Mouse (Mus musculus) hindbrain, embryonic 15.5 days (tissue): ENCODE data around the gene Rabgap1l. TPM values are rescaled to one million over a fixed set of nuclear protein-coding genes. Genes with fewer than 3 reads are reported as not detected.
"Not testable (repeated sequence)": the region's sequence is repeated elsewhere in the genome, so short reads cannot be mapped to it uniquely, and the experiment has no call there.

Experiments used
- ATAC-seq: fragments of 200-750 bp; cut with Nextera tagmentation; 2 replicates; pipeline ENCODE4 v1.8.0; 2017; ENCODE audit warnings: low read depth, moderate number of reproducible peaks, moderate TSS enrichment; ENCODE audit not compliant: low FRiP score
- H3K27ac ChIP-seq: fragments of 300-500 bp; sonication (generic); replicated peaks from 2 replicates; pipeline ENCODE4 v1.5.1; 2015; ENCODE audit warnings: mild to moderate bottlenecking, inconsistent platforms
- H3K27me3 ChIP-seq: fragments of 300-500 bp; sonication (generic); 2 replicates; pipeline ENCODE4 v1.6.1; 2015; ENCODE audit warnings: control low read depth, inconsistent platforms
- H3K36me3 ChIP-seq: fragments of 300-500 bp; sonication (generic); 2 replicates; pipeline ENCODE4 v1.6.1; 2015; ENCODE audit warnings: control low read depth, inconsistent platforms
- H3K4me1 ChIP-seq: fragments of 300-500 bp; sonication (generic); replicated peaks from 2 replicates; pipeline ENCODE4 v1.6.1; 2015; ENCODE audit warnings: control low read depth, inconsistent platforms
- H3K4me2 ChIP-seq: fragments of 300-500 bp; sonication (generic); 2 replicates; pipeline ENCODE4 v1.6.1; 2015; ENCODE audit warnings: moderate library complexity, mild to moderate bottlenecking, inconsistent platforms
- H3K4me3 ChIP-seq: fragments of 300-500 bp; sonication (generic); 2 replicates; pipeline ENCODE4 v1.5.1; 2015; ENCODE audit warnings: mild to moderate bottlenecking, inconsistent platforms
- H3K9ac ChIP-seq: fragments of 300-500 bp; sonication (generic); 2 replicates; pipeline ENCODE4 v1.6.1; 2015; ENCODE audit warnings: inconsistent platforms
- H3K9me3 ChIP-seq: fragments of 300-500 bp; sonication (generic); 2 replicates; pipeline ENCODE4 v1.6.1; 2016; ENCODE audit warnings: control low read depth, inconsistent platforms
- WGBS: fragments of 180-500 bp; shearing (Covaris S2); methylation state at CpG from one replicate; pipeline ENCODE4 v1.1.7; 2015; 5-methylcytosine and 5-hydroxymethylcytosine counted together
- polyA plus RNA-seq: library from polyadenylated mRNA; unstranded; fragments of >200 nt; fragmentation: Nextera tagmentation; extraction: Ambion mirVana; gene quantifications from 2 replicates; pipeline ENCODE4 v1.2.1, GENCODE M21; 2015

Gene Rabgap1l
- polyA plus RNA-seq, 1 experiment from 2014 or later: 28.3 TPM

- ATAC-seq: no peak
- no peak overlapping the region for H3K9ac ChIP-seq
- H3K9me3 ChIP-seq: no peaks in the 10 kb centered on the region
- no peak overlapping the region for H3K4me3 ChIP-seq
- H3K4me1 ChIP-seq: no peaks in the 10 kb centered on the region
- H3K4me2 ChIP-seq: no peak overlapping the region
- H3K27ac ChIP-seq: no peak overlapping the region
- WGBS: 85% methylated on average over 5 of the region's 5 CpGs
- no peaks in the 10 kb centered on the region for H3K36me3 ChIP-seq
- H3K27me3 ChIP-seq: no peaks in the 10 kb centered on the region
Measured at GRCm38 (mm10) chr1:160441161-160441560, 351.9 kb downstream of the Rabgap1l start.

GRCm38 (mm10) chr1:160438820-160439219 lies 354.2 kb downstream of the Rabgap1l start:
- no peaks in the 10 kb centered on the region for H3K4me1 ChIP-seq
- no peak overlapping the region for H3K9ac ChIP-seq
- no peaks in the 10 kb centered on the region for H3K27me3 ChIP-seq
- H3K4me3 ChIP-seq: no peak overlapping the region
- ATAC-seq: peak; percentile 45; the same call in 1 of the 2 replicates
- no peak overlapping the region for H3K4me2 ChIP-seq
- H3K36me3 ChIP-seq: no peaks in the 10 kb centered on the region
- H3K9me3 ChIP-seq: no peaks in the 10 kb centered on the region
- 59% methylated on average over 4 of the region's 4 CpGs for WGBS
- H3K27ac ChIP-seq: no peak overlapping the region

- H3K4me2 ChIP-seq: no peak overlapping the region
- WGBS: 68% methylated on average over 5 of the region's 5 CpGs
- H3K4me1 ChIP-seq: no peaks in the 10 kb centered on the region
- no peaks in the 10 kb centered on the region for H3K36me3 ChIP-seq
- no peak for ATAC-seq
- no peak overlapping the region for H3K9ac ChIP-seq
- no peak overlapping the region for H3K4me3 ChIP-seq
- H3K9me3 ChIP-seq: no peaks in the 10 kb centered on the region
- no peaks in the 10 kb centered on the region for H3K27me3 ChIP-seq
- no peak overlapping the region for H3K27ac ChIP-seq
Measured at GRCm38 (mm10) chr1:160417196-160417854, 375.7 kb downstream of the Rabgap1l start.

GRCm38 (mm10) chr1:160410822-160411221 lies 382.2 kb downstream of the Rabgap1l start:
- Histone ChIP-seq H3K4me1 (no peaks in the 10 kb centered on the region), H3K9me3 (no peaks in the 10 kb centered on the region)
- ATAC-seq: no peak

GRCm38 (mm10) chr1:160409689-160410088 lies 383.3 kb downstream of the Rabgap1l start:
- not testable (repeated sequence) for H3K27me3 ChIP-seq, H3K9ac ChIP-seq, H3K27ac ChIP-seq, H3K4me1 ChIP-seq, H3K9me3 ChIP-seq, H3K4me3 ChIP-seq, ATAC-seq, H3K36me3 ChIP-seq, H3K4me2 ChIP-seq
- 95% methylated on average over 4 of the region's 4 CpGs for WGBS

More at GRCm38 (mm10) chr1:160410822-160411221, 382.2 kb downstream of the Rabgap1l start:
- Histone ChIP-seq H3K36me3 (no peaks in the 10 kb centered on the region), H3K4me3 (no peak overlapping the region), H3K27ac (no peak overlapping the region), H3K27me3 (no peaks in the 10 kb centered on the region), H3K4me2 (no peak overlapping the region), H3K9ac (no peak overlapping the region)
- WGBS: 45% methylated on average over 5 of the region's 5 CpGs

GRCm38 (mm10) chr1:160409123-160409522 lies 383.9 kb downstream of the Rabgap1l start:
- H3K9ac ChIP-seq: no peak overlapping the region
- no peak overlapping the region for H3K4me3 ChIP-seq
- no peak overlapping the region for H3K27ac ChIP-seq
- 91% methylated on average over 1 of the region's 1 CpGs for WGBS
- H3K36me3 ChIP-seq: no peaks in the 10 kb centered on the region
- no peaks in the 10 kb centered on the region for H3K27me3 ChIP-seq
- no peaks in the 10 kb centered on the region for H3K9me3 ChIP-seq
- ATAC-seq: no peak
- no peak overlapping the region for H3K4me2 ChIP-seq
- no peaks in the 10 kb centered on the region for H3K4me1 ChIP-seq

GRCm38 (mm10) chr1:160408302-160408897 lies 384.6 kb downstream of the Rabgap1l start:
- Histone ChIP-seq H3K9me3 (no peaks in the 10 kb centered on the region), H3K27ac (no peak overlapping the region), H3K9ac (no peak overlapping the region), H3K4me1 (no peaks in the 10 kb centered on the region), H3K4me2 (no peak overlapping the region), H3K36me3 (no peaks in the 10 kb centered on the region), H3K4me3 (no peak overlapping the region), H3K27me3 (no peaks in the 10 kb centered on the region)
- ATAC-seq: no peak
- WGBS: 85% methylated on average over 4 of the region's 4 CpGs

GRCm38 (mm10) chr1:160399428-160399827 lies 393.6 kb downstream of the Rabgap1l start:
- Histone ChIP-seq H3K36me3 (no peaks in the 10 kb centered on the region), H3K9ac (no peak overlapping the region), H3K4me2 (no peak overlapping the region), H3K4me3 (no peak overlapping the region), H3K9me3 (no peaks in the 10 kb centered on the region), H3K27me3 (no peaks in the 10 kb centered on the region), H3K4me1 (no peaks in the 10 kb centered on the region), H3K27ac (no peak overlapping the region)
- no peak for ATAC-seq

GRCm38 (mm10) chr1:160397037-160397436 lies 396.0 kb downstream of the Rabgap1l start:
- H3K27me3 ChIP-seq: no peaks in the 10 kb centered on the region
- 85% methylated on average over 2 of the region's 2 CpGs for WGBS
- H3K4me3 ChIP-seq: no peak overlapping the region
- H3K9me3 ChIP-seq: no peaks in the 10 kb centered on the region
- H3K4me2 ChIP-seq: no peak overlapping the region
- H3K36me3 ChIP-seq: no peaks in the 10 kb centered on the region
- no peaks in the 10 kb centered on the region for H3K4me1 ChIP-seq
- no peak for ATAC-seq
- no peak overlapping the region for H3K27ac ChIP-seq
- no peak overlapping the region for H3K9ac ChIP-seq

GRCm38 (mm10) chr1:160387446-160387845 lies 405.6 kb downstream of the Rabgap1l start:
- H3K4me3 ChIP-seq: no peak overlapping the region
- WGBS: 65% methylated on average over 2 of the region's 2 CpGs
- no peak overlapping the region for H3K9ac ChIP-seq
- H3K4me2 ChIP-seq: no peak overlapping the region
- no peaks in the 10 kb centered on the region for H3K36me3 ChIP-seq
- H3K4me1 ChIP-seq: no peaks in the 10 kb centered on the region
- no peaks in the 10 kb centered on the region for H3K27me3 ChIP-seq
- no peak for ATAC-seq
- no peak overlapping the region for H3K27ac ChIP-seq
- no peaks in the 10 kb centered on the region for H3K9me3 ChIP-seq

GRCm38 (mm10) chr1:160378367-160378766 lies 414.6 kb downstream of the Rabgap1l start:
- Histone ChIP-seq H3K4me2 (no peak overlapping the region), H3K4me1 (no peaks in the 10 kb centered on the region), H3K27me3 (no peaks in the 10 kb centered on the region), H3K9me3 (no peaks in the 10 kb centered on the region), H3K27ac (no peak overlapping the region), H3K36me3 (no peaks in the 10 kb centered on the region), H3K9ac (no peak overlapping the region), H3K4me3 (no peak overlapping the region)
- ATAC-seq: peak; percentile 27; the same call in 1 of the 2 replicates
- WGBS: 94% methylated on average over 1 of the region's 1 CpGs

- no peaks in the 10 kb centered on the region for H3K27me3 ChIP-seq
- H3K36me3 ChIP-seq: no peaks in the 10 kb centered on the region
- H3K9me3 ChIP-seq: no peaks in the 10 kb centered on the region
- no peaks in the 10 kb centered on the region for H3K4me1 ChIP-seq
- WGBS: 69% methylated on average over 10 of the region's 10 CpGs
- H3K27ac ChIP-seq: no peak overlapping the region
- H3K4me3 ChIP-seq: no peak overlapping the region
- no peak overlapping the region for H3K4me2 ChIP-seq
- peak; percentile 90; the same call in 1 of the 2 replicates for ATAC-seq
- no peak overlapping the region for H3K9ac ChIP-seq
Measured at GRCm38 (mm10) chr1:160377337-160378336, 415.4 kb downstream of the Rabgap1l start.
